In genomic region chr17:83593396-83593795, GRCm38 (mm10) we compare ENCODE assay signal across 19 mouse cellular contexts. TPM values are rescaled to one million over a fixed set of nuclear protein-coding genes. Genes with fewer than 3 reads are reported as not detected.
DNase-seq lines count a peak whose midpoint lies in the region; ATAC-seq and TF ChIP-seq lines count a peak whose summit lies in the region.
"Had no signal": no experiment of that assay in that cellular context is flagged by ENCODE, and none has a peak within 500 bp of the region (broad histone marks: within the 10 kb centered on the region; RNA-seq: fewer than 3 reads in every experiment).

No protein-coding gene starts in this region.

- WGBS in hindbrain, postnatal 0 days = 64% methylated on average over 10 of the region's 10 CpGs
- WGBS in hindbrain, embryonic 10.5 days = 90% methylated on average over 10 of the region's 10 CpGs

- H3K4me3 ChIP-seq in hindbrain, postnatal 0 days (ENCODE audit: low read length) = no peak overlapping the region
- H3K4me3 ChIP-seq in hindbrain, embryonic 10.5 days = no peak overlapping the region
- H3K4me3 ChIP-seq: embryonic facial prominence, embryonic 15.5 days; forebrain, embryonic 12.5 days; limb, embryonic 13.5 days; liver, embryonic 15.5 days; midbrain, embryonic 12.5 days had no signal

- H3K27ac ChIP-seq in hindbrain, postnatal 0 days = no peak overlapping the region
- H3K27ac ChIP-seq in hindbrain, embryonic 10.5 days = no peak overlapping the region
- H3K27ac ChIP-seq: embryonic facial prominence, embryonic 15.5 days; forebrain, embryonic 12.5 days; hindbrain, embryonic 14.5 days; limb, embryonic 13.5 days; liver, embryonic 15.5 days; midbrain, embryonic 12.5 days had no signal

- no peaks in the 10 kb centered on the region for H3K9me3 ChIP-seq in hindbrain, postnatal 0 days (ENCODE audit: low read length)
- H3K9me3 ChIP-seq in hindbrain, embryonic 10.5 days = peaks cover 6% of the 10 kb centered on the region; the same call in 1 of the 2 replicates
- H3K9me3 ChIP-seq: liver, embryonic 15.5 days; midbrain, embryonic 12.5 days had no signal

- no peak overlapping the region for H3K4me2 ChIP-seq in hindbrain, postnatal 0 days (ENCODE audit: low read depth, low read length)
- H3K4me2 ChIP-seq: embryonic facial prominence, embryonic 15.5 days; forebrain, embryonic 12.5 days; hindbrain, embryonic 14.5 days; limb, embryonic 13.5 days; liver, embryonic 15.5 days; midbrain, embryonic 12.5 days had no signal

- H3K4me1 ChIP-seq in hindbrain, postnatal 0 days (ENCODE audit: insufficient read depth, low read length) = no peaks in the 10 kb centered on the region
- no peaks in the 10 kb centered on the region for H3K4me1 ChIP-seq in hindbrain, embryonic 10.5 days (replicated peaks)
- H3K4me1 ChIP-seq: embryonic facial prominence, embryonic 15.5 days; forebrain, embryonic 12.5 days; limb, embryonic 13.5 days; liver, embryonic 15.5 days; midbrain, embryonic 12.5 days had no signal

- DNase-seq in hindbrain, postnatal 0 days (ENCODE audit: low spot score) = peak; percentile 35
- no peak for DNase-seq in hindbrain, embryonic 10.5 days (ENCODE audit: low spot score)
- peak; percentile 76 for DNase-seq in retina, postnatal 1 day
- no peak for DNase-seq in retina, embryonic 14.5 days (ENCODE audit: low spot score)
- DNase-seq in fat pad, adult 2 months (ENCODE audit: extremely low read depth, low read depth, low spot score) = peak; percentile 8
- no peak for DNase-seq in embryo, embryonic 10.5 days (ENCODE audit: low spot score)
- DNase-seq in heart, postnatal 10 days = no peak
- DNase-seq: thymus, postnatal 4 days had no signal

- H3K27me3 ChIP-seq in hindbrain, postnatal 0 days (ENCODE audit: insufficient read depth, low read length) = no peaks in the 10 kb centered on the region
- no peaks in the 10 kb centered on the region for H3K27me3 ChIP-seq in hindbrain, embryonic 10.5 days (ENCODE audit: insufficient read depth, poor library complexity, severe bottlenecking)
- H3K27me3 ChIP-seq: CH12.LX; embryonic facial prominence, embryonic 15.5 days; forebrain, embryonic 12.5 days; limb, embryonic 13.5 days; liver, embryonic 15.5 days; midbrain, embryonic 12.5 days had no signal

- no peak for ATAC-seq in hindbrain, postnatal 0 days
- ATAC-seq: activated CD4-positive, CD25-positive, alpha-beta regulatory T cell, adult 4 months; intestine, postnatal 0 days had no signal

- H3K9ac ChIP-seq in hindbrain, postnatal 0 days (replicated peaks; ENCODE audit: low read length) = no peak overlapping the region
- H3K9ac ChIP-seq: embryonic facial prominence, embryonic 15.5 days; forebrain, embryonic 12.5 days; hindbrain, embryonic 14.5 days; limb, embryonic 13.5 days; liver, embryonic 15.5 days; midbrain, embryonic 12.5 days had no signal

- intact Hi-C loops in heart, postnatal 10 days (cut with DNase I) = no loop called here

- no peaks in the 10 kb centered on the region for H3K36me3 ChIP-seq in hindbrain, postnatal 0 days (ENCODE audit: insufficient read depth, low read length)
- H3K36me3 ChIP-seq in hindbrain, embryonic 10.5 days = no peaks in the 10 kb centered on the region
- H3K36me3 ChIP-seq: embryonic facial prominence, embryonic 15.5 days; forebrain, embryonic 12.5 days; limb, embryonic 13.5 days; liver, embryonic 15.5 days; midbrain, embryonic 12.5 days had no signal

- TF ChIP-seq CTCF in hindbrain, postnatal 0 days (IDR thresholded peaks at IDR 0.05; ENCODE audit: low read depth) = no peak

RNA-seq across cellular contexts. Expression of gene Kcng3, which starts 38.3 kb away (rescaled TPM):
- 2.2 and 3.2 TPM in 2 replicates for total RNA-seq in hindbrain, postnatal 0 days (2014; rRNA removed)
- 0.06 and 0.11 TPM in 2 replicates for polyA plus RNA-seq in hindbrain, postnatal 0 days (2015; fragmentation: Nextera tagmentation; extraction: Ambion mirVana)
- polyA plus RNA-seq in hindbrain, embryonic 10.5 days (2016; fragmentation: Nextera tagmentation; extraction: Ambion mirVana) = not detected in 2 replicates
- total RNA-seq in heart, postnatal 10 days (2021) = not detected
- total RNA-seq: CH12.LX; granulocyte monocyte progenitor cell, adult 5-6 weeks had no signal
- polyA plus RNA-seq: embryonic facial prominence, embryonic 15.5 days; forebrain, embryonic 12.5 days; heart, embryonic 16.5 days; intestine, postnatal 0 days; limb, embryonic 13.5 days; liver, embryonic 15.5 days had no signal

Comparison
In these comparisons a context has a peak if more than half of its experiments do, and no peak if none do; other contexts are left out.
1. DNase-seq: peak in hindbrain, postnatal 0 days (single experiment), retina, postnatal 1 day (single experiment) and fat pad, adult 2 months (single experiment); none in hindbrain, embryonic 10.5 days (single experiment), retina, embryonic 14.5 days (single experiment), embryo, embryonic 10.5 days (single experiment) and heart, postnatal 10 days (0 of 2).